Mouse (Mus musculus): ENCODE results near the gene Dnajb6. TPM values are rescaled to one million over a fixed set of nuclear protein-coding genes. Genes with fewer than 3 reads are reported as not detected.
"Not testable (repeated sequence)": the region's sequence is repeated elsewhere in the genome, so short reads cannot be mapped to it uniquely, and the experiment has no call there.

Dnajb6 gene
- polyA plus RNA-seq, 1 experiment from 2014 or later, result 181 TPM

DNA sequence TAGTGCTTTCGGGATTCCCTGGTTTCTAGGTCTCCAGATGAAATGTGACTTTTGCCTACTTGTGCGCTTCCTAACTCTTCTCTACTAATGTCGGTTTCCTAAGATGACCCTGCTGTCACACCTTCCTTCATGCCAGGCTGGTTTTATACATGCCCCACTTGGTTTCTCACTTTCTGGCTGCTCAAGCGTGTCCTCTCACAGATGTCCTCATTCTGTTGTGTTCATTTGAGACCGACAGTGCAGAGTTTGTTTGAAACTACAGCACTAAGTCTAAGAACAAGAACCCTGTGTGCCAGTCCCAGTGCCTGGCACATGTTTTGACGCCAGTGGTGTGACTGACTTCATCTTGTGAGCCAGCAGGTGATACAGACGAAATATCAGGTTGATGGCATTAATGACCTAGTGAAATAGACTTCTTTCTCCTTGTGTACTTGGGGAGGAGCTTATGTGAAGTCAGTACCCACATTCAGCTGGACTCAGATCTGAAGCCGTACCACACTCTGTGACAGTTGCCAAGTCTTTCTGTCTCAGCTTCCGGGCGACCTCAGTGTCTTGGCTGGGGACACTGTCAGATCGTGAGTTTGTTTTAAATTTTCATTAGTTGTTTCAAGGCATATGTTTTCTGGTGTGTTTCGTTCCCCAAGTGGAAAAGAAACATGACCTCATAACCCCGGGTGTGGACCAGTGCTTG lies 38.1 kb downstream of the Dnajb6 start:
- H3K27me3 ChIP-seq (replicated peaks; ENCODE audit: low read depth, poor library complexity, severe bottlenecking), result no peaks in the 10 kb centered on the region
- no peak overlapping the region for H3K27ac ChIP-seq (replicated peaks)
- no peak overlapping the region for H3K4me3 ChIP-seq
- 88% methylated on average over 13 of the region's 13 CpGs for WGBS
- H3K36me3 ChIP-seq (replicated peaks), result peaks cover 92% of the 10 kb centered on the region
- DNase-seq (ENCODE audit: low spot score), result no peak
- H3K9me3 ChIP-seq, result no peaks in the 10 kb centered on the region
- H3K4me1 ChIP-seq, result no peaks in the 10 kb centered on the region

DNA sequence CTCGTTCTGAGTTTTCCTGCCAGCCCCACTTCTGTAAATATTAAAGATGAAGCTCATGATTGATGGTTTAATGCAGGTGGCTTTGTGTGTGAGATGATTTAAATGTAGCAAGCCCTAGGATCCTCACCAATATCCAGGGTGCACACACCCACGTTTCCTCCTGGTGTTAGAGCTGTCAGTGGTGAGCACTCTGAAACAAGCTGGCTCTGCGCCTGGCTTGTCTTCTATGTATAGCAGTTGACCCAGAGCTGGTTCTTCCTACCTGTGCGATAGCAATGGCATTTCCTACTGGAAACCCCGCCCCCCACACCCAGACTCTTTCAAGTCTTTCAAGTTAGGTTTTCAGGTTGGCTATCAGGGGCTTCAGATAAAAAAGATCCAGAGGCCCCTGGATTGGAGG lies 39.9 kb downstream of the Dnajb6 start:
- Histone ChIP-seq H3K4me1 (no peaks in the 10 kb centered on the region), H3K9me3 (no peaks in the 10 kb centered on the region), H3K27ac (replicated peaks) (no peak overlapping the region), H3K4me3 (no peak overlapping the region), H3K36me3 (replicated peaks) (peaks cover 90% of the 10 kb centered on the region), H3K27me3 (replicated peaks; ENCODE audit: low read depth, poor library complexity, severe bottlenecking) (no peaks in the 10 kb centered on the region)
- WGBS, result 90% methylated on average over 5 of the region's 5 CpGs
- DNase-seq (ENCODE audit: low spot score), result no peak

DNA sequence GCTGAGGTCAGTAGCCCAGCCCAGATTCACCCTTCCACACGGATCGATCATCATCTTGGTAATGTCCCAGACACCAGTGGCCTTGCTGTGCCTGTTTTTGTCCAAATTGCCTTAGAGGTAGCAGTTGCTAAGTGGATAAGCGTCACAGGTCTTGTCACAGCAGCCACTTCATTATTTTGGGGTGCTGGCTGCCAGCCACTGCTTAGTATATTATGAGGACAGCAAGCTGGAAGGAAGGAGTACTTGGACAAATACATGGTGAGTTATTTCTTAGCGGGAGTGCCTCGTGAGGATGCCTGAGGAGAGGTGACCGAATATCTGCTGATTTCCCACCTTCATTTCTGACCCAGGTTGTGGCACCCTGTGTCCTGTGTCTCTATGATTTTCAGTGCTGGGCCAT lies 42.5 kb downstream of the Dnajb6 start:
- H3K27ac ChIP-seq (replicated peaks), result no peak overlapping the region
- DNase-seq (ENCODE audit: low spot score), result no peak
- no peak overlapping the region for H3K4me3 ChIP-seq
- H3K36me3 ChIP-seq (replicated peaks), result peaks cover 90% of the 10 kb centered on the region
- H3K4me1 ChIP-seq, result no peaks in the 10 kb centered on the region
- no peaks in the 10 kb centered on the region for H3K27me3 ChIP-seq (replicated peaks; ENCODE audit: low read depth, poor library complexity, severe bottlenecking)
- WGBS, result 88% methylated on average over 6 of the region's 6 CpGs
- H3K9me3 ChIP-seq, result no peaks in the 10 kb centered on the region

DNA sequence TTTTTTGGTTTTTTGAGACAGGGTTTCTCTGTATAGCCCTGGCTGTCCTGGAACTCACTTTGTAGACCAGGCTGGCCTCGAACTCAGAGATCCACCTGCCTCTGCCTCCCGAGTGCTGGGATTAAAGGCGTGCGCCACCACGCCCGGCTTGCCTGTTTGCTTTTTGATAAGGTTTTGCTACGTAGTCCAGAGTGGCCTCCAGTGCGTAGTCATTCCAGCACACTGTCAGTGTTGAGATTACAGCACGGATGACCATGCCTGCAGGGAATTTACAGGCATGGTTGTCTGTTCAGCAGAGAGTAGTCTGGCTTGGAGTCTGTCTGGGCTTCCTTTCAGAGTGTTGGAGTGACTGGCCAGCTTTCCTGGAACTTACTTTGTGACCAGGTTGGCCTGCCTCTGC lies 44.2 kb downstream of the Dnajb6 start:
- not testable (repeated sequence) for H3K4me3 ChIP-seq; H3K4me1 ChIP-seq; H3K9me3 ChIP-seq; H3K27ac ChIP-seq (replicated peaks); H3K27me3 ChIP-seq (replicated peaks; ENCODE audit: low read depth, poor library complexity, severe bottlenecking); DNase-seq (ENCODE audit: low spot score)
- 95% methylated on average over 9 of the region's 9 CpGs for WGBS
- H3K36me3 ChIP-seq (replicated peaks), result peaks cover 81% of the 10 kb centered on the region

DNA sequence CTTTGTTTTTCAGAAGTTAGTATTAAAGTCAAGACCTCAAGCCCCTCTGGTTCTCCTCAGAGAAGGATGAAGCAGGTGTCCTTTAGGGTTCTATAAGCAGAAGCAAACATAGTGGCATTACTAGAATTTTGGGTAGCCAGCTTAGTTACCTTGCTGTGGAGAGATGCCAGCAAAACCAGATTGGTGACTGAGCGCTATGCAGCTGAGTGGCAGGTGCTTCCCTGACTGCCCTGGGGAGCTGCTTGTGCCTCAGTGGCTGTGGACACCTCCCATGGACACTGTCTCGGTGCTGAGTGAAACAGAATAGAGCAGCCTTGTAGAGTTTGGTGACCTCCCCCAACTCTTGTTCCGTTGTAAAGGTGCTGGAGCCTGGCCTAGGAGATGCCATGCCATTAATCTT lies 46.8 kb downstream of the Dnajb6 start:
- Histone ChIP-seq H3K4me1 (no peaks in the 10 kb centered on the region), H3K9me3 (no peaks in the 10 kb centered on the region), H3K27me3 (replicated peaks; ENCODE audit: low read depth, poor library complexity, severe bottlenecking) (no peaks in the 10 kb centered on the region), H3K27ac (replicated peaks) (no peak overlapping the region), H3K4me3 (no peak overlapping the region), H3K36me3 (replicated peaks) (peaks cover 67% of the 10 kb centered on the region)
- WGBS, result 96% methylated on average over 3 of the region's 3 CpGs
- no peak for DNase-seq (ENCODE audit: low spot score)

DNA sequence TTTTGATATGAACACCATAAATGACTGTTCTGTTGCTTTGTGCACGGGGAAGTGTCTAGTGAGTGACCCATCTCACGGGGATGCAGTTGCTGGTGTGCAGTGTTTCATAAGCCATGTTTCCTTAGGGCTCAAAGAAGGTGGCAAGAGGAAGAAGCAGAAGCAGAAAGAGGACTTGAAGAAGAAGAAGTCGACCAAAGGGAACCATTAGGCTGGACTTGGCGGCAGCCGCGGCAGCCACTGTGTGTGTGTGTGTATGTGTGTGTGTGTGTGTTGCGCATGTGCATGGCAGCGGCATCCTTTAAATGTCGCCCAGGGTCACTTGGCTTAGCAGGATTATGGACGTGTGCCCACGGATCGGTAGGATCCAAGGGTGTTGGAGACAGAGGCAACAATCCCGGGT lies 49.4 kb downstream of the Dnajb6 start:
- H3K4me1 ChIP-seq; H3K27me3 ChIP-seq (replicated peaks; ENCODE audit: low read depth, poor library complexity, severe bottlenecking); H3K4me3 ChIP-seq; DNase-seq (ENCODE audit: low spot score); H3K27ac ChIP-seq (replicated peaks); H3K9me3 ChIP-seq: not testable (repeated sequence)
- WGBS, result 95% methylated on average over 11 of the region's 13 CpGs
- peaks cover 42% of the 10 kb centered on the region for H3K36me3 ChIP-seq (replicated peaks)

DNA sequence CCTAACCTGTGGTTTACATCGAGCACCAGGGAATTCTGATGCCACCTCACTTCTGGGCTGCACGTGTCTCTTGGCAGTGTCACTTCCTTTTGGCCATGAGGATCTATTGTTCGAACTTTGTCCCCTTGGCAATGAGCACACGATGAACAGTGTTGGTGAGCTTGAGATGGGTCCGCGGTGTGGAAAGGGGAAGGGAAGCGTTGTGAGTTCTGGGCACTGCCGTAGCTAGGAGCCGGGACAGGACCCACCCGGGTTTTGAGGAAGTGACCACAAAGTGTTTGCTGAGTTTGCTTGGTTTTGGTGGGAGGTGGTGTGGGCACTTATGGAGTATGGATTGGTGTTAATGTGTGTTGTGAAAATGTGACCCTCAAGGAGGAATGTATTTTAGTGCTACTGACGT lies 50.5 kb downstream of the Dnajb6 start:
- DNase-seq (ENCODE audit: low spot score); H3K9me3 ChIP-seq; H3K4me1 ChIP-seq; H3K4me3 ChIP-seq; H3K27me3 ChIP-seq (replicated peaks; ENCODE audit: low read depth, poor library complexity, severe bottlenecking); H3K27ac ChIP-seq (replicated peaks): not testable (repeated sequence)
- WGBS, result 96% methylated on average over 1 of the region's 11 CpGs
- H3K36me3 ChIP-seq (replicated peaks), result peaks cover 33% of the 10 kb centered on the region

DNA sequence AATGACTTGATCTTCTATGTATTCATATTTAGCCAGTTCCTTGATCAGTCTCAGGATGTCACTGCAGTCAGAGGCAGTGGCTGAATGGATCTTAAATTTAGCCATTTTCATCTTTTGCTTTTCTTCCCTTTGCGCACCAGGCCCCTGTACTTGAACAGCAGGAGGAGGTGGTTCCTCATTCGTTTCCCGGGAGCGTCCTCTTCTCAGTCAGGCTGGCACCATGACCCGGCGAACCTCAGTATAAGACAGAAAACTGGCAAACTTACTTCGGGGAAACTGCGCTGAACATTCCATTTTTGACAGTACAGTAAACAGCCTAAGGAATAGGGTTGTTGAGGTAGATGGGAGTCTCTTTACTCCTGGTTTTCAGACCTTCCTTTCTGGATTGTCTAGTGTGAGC lies 59.4 kb downstream of the Dnajb6 start:
- WGBS, result 94% methylated on average over 8 of the region's 8 CpGs
- not testable (repeated sequence) for H3K4me3 ChIP-seq; H3K9me3 ChIP-seq; H3K27me3 ChIP-seq (replicated peaks; ENCODE audit: low read depth, poor library complexity, severe bottlenecking); H3K27ac ChIP-seq (replicated peaks); H3K4me1 ChIP-seq; DNase-seq (ENCODE audit: low spot score)
- H3K36me3 ChIP-seq (replicated peaks), result peaks cover 14% of the 10 kb centered on the region

DNA sequence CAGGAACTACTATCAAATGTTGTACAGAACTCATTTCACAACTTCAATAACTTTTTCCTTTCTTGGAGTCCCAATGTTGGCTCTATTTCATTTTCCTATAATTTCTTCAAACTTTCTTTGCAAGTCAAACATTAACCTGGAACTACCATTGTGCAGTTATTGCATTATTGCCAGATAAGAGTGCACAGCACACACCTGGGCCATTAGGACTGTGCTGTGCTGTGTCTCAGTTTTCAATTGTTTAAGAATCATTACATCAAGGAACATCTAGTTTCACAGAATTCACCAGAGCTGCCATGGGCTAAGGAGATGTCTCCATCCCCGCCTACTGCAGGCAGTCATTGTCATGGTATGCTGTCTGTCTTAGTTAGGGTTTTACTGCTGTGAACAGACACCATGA lies 73.5 kb downstream of the Dnajb6 start:
- H3K9me3 ChIP-seq, result 0 out of 2 replicates have a peak, but pooled peaks cover 4% of the 10 kb centered on the region
- H3K36me3 ChIP-seq (replicated peaks), result no peaks in the 10 kb centered on the region
- WGBS, result 89% methylated on average over 1 of the region's 1 CpGs
- no peaks in the 10 kb centered on the region for H3K4me1 ChIP-seq
- no peak overlapping the region for H3K4me3 ChIP-seq
- no peak for DNase-seq (ENCODE audit: low spot score)
- H3K27me3 ChIP-seq (replicated peaks; ENCODE audit: low read depth, poor library complexity, severe bottlenecking), result no peaks in the 10 kb centered on the region
- no peak overlapping the region for H3K27ac ChIP-seq (replicated peaks)

DNA sequence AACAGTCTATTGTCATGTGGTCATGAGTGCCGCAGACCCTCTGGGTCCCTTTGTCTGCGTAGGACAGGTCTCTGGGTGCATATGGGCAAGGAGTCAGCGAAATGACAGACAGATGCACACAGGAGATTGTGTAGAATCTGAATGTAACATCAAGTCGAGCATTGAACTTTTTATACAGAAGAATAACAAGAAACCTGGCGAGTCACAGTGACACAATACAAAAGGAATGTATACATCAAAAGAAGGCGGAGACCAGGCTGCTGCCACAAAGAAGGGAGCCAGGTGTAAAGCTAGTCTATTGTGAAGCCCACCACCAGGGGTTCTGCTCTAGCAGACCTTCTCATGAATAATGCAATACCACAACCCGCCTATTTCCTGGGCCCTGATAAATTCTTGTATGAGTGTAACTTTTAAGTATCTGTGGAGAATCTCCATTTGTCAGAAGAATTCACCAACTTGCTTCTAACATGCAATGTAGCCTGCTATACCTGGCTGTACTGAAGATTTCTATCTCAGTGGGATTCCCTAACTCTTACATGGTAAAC lies 76.0 kb downstream of the Dnajb6 start:
- DNase-seq (ENCODE audit: low spot score); H3K9me3 ChIP-seq; H3K27me3 ChIP-seq (replicated peaks; ENCODE audit: low read depth, poor library complexity, severe bottlenecking); H3K4me1 ChIP-seq; H3K27ac ChIP-seq (replicated peaks); H3K36me3 ChIP-seq (replicated peaks); H3K4me3 ChIP-seq: not testable (repeated sequence)
- 82% methylated on average over 7 of the region's 7 CpGs for WGBS

DNA sequence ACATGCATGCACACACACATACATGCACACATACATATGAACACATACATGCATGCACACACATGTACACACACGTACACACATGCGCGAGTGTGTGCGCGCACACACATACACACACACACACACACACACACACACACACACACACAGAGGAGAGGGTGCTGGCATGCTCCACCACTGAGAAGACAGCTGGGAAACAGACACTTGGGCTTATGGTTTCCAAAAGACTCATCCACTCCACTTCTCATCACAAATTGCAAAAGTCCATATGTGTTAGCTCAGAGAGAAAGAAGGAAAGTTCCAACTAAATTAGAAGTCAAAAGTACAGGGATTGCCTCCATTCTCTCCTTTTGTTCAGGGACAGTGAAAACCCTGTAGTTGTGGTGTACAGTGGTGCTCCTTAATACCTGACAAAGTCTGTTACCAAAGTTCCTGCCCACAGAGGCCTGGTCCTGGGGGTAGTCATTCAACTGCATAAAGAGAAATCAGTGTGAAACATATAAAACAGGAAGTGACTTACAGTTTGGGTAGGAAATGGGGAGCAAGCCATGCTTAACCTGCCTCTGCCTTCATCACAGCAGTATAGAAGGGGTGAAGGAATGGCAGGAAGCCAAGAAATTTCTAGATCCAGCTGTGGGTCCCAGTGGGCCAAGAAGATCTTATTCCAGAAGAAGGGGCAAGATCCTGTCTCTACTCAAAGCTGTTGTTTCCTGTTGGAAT lies 81.2 kb downstream of the Dnajb6 start:
- Histone ChIP-seq H3K36me3 (replicated peaks) (no peaks in the 10 kb centered on the region), H3K27me3 (replicated peaks; ENCODE audit: low read depth, poor library complexity, severe bottlenecking) (no peaks in the 10 kb centered on the region), H3K27ac (replicated peaks) (no peak overlapping the region), H3K4me1 (no peaks in the 10 kb centered on the region), H3K4me3 (no peak overlapping the region), H3K9me3 (peaks cover 6% of the 10 kb centered on the region; the same call in 1 of the 2 replicates)
- no peak for DNase-seq (ENCODE audit: low spot score)
- WGBS, result 97% methylated on average over 5 of the region's 5 CpGs

DNA sequence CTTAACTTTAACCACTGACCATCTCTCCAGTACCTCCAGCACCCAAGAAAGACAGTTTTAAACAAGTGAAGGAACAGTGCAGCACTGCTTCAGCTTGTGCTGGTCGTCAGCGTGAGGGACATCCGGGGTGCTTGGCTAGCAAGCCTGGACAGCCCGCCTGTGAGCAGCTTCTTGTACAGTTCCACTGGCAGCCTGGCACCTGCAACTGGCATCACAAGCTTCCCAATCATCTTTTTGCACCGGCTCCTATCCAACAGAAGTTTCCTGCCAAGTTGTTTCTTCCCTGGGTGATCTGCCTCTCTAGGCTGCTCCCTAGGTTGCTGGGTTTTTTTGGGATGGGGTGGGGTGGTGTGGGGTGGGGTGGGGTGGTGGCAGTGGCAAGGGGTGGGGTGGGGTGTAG lies 81.9 kb downstream of the Dnajb6 start:
- H3K4me1 ChIP-seq, result no peaks in the 10 kb centered on the region
- H3K4me3 ChIP-seq, result no peak overlapping the region
- no peak overlapping the region for H3K27ac ChIP-seq (replicated peaks)
- H3K27me3 ChIP-seq (replicated peaks; ENCODE audit: low read depth, poor library complexity, severe bottlenecking), result no peaks in the 10 kb centered on the region
- WGBS, result 86% methylated on average over 5 of the region's 5 CpGs
- H3K36me3 ChIP-seq (replicated peaks), result no peaks in the 10 kb centered on the region
- peaks cover 2% of the 10 kb centered on the region; the same call in 1 of the 2 replicates for H3K9me3 ChIP-seq
- DNase-seq (ENCODE audit: low spot score), result no peak

DNA sequence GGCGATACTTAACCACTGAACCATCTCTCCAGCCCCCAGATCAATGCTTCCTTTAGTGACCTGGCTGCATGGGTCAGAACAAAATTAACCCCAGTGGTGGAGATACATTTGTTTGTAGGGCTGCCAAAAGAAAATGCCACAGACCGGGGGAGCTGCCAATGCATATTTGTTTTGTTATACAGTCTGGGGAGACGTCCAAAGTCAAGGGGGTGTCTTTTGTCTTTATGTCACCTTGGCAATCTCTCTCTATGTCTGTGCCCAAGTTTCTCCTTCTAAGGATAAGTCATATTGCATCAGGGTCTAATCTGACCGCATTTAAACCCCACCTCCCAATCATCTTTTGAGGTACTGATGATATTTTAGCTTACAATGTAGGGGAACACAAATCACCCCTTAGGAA lies 82.8 kb downstream of the Dnajb6 start:
- peaks cover 2% of the 10 kb centered on the region; the same call in 1 of the 2 replicates for H3K9me3 ChIP-seq
- DNase-seq (ENCODE audit: low spot score), result no peak
- no peaks in the 10 kb centered on the region for H3K36me3 ChIP-seq (replicated peaks)
- no peaks in the 10 kb centered on the region for H3K4me1 ChIP-seq
- 90% methylated on average over 4 of the region's 4 CpGs for whole genome bisulfite sequencing
- H3K4me3 ChIP-seq, result no peak overlapping the region
- no peak overlapping the region for H3K27ac ChIP-seq (replicated peaks)
- H3K27me3 ChIP-seq (replicated peaks; ENCODE audit: low read depth, poor library complexity, severe bottlenecking), result no peaks in the 10 kb centered on the region
